Mouse (Mus musculus): ENCODE results near the gene Ptprk. TPM values are rescaled to one million over a fixed set of nuclear protein-coding genes. Genes with fewer than 3 reads are reported as not detected.

Ptprk gene
- polyA plus RNA-seq, 1 experiment, result 13.2 TPM

- no peak for DNase-seq (ENCODE audit: low spot score)
These were observed 334.4 kb downstream of the Ptprk start for GRCm38 (mm10) chr10:28408980-28409379.

- no peak for DNase-seq (ENCODE audit: low spot score)
These were observed 340.2 kb downstream of the Ptprk start for GRCm38 (mm10) chr10:28414823-28415222.

DNA sequence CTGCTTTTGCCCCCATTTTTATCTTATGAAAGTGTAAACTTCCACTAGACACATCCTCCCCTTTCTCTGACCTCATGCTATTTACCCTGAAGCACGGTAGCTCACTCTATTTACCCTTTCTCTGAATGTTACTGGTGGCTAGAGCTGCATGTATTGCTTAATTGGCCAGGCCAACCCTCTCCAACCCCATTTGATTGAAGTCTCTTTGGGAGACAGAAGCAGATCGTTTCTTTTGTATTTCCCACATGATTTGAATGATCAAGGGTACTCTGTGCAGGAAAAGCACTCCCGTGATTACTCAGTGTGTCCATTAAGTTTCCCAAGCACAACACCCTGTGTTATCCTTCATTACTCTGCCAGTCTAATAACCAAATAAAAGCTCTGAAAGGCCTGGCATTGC is 348.0 kb downstream of the Ptprk start:
- no peak for DNase-seq (ENCODE audit: low spot score)

DNA sequence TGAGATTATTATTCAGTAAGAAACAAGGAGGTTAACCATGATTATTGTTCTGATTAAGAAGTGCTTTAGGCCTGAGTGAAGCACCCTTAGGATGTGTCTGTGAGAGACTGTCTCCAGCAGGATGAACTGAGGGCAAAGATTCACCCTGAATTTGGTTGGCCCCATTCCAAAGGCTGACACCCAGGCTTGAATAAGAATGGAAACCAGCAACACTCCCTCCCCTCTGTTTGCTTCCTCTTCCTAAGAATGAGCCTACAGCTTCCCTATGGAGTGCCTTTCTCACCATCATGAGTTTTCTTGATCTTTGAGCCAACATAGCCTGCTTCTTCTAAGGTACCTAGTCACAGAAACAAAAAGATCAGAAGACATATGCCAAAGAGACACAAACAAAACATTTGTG is 350.8 kb downstream of the Ptprk start:
- no peak for DNase-seq (ENCODE audit: low spot score)

DNA sequence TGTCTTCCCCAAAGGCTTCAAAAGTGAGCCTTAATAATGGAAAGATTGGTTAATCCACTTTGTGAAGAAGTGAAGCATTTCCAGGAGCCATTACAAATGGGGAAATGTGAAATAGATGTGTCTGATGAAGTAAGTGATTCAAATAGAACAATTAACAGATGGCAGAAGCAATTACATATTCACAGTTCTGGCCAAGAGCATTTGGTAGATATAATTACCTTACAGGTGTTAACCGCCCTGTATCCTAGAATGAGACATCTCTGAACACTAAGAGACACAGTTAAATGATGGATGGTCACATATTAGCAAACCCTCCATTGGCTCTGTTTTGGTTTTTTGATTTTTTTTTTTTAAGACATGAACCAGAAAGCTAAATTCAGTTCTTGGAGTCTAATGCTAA is 361.5 kb downstream of the Ptprk start:
- no peak for DNase-seq (ENCODE audit: low spot score)

- DNase-seq (ENCODE audit: low spot score), result no peak
These were observed 375.2 kb downstream of the Ptprk start for GRCm38 (mm10) chr10:28449853-28450252.

DNA sequence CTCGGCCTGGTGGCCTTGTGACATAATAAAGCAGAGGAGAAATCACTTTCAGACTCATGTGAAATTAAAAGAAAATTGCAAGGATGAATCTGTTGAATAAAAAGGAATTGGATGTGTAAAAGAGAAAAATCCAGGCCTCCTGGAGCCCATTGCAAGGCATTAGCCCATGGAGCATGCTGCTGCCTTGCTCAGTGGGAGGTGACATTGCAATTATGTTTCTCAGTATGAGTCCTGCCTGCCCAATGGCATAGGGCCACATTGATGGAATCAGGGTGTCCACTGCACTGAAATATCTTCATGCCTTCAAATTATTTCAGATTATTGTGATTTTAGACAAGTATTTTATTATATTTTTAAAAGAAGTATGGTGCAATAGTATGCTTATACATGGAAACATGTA is 376.0 kb downstream of the Ptprk start:
- DNase-seq (ENCODE audit: low spot score), result no peak

DNA sequence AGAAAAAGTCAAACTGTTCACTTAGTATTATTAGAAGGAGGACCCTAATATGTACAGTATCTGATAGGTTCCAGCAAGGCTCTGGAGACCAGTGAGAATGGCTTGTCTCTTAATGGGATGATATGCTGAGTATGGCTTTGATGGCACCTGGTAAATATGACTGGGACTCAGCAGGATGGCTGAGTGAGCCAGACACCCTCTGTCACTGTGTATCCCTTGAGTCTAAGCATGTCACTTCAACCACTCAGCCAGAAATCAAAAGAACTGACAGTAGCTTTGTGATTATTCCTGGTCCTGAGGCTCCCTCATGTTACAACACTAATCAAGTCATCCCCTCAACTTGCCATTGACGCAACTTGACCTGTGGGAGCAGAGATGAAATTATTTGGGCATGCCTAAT is 383.4 kb downstream of the Ptprk start:
- DNase-seq (ENCODE audit: low spot score), result no peak

DNA sequence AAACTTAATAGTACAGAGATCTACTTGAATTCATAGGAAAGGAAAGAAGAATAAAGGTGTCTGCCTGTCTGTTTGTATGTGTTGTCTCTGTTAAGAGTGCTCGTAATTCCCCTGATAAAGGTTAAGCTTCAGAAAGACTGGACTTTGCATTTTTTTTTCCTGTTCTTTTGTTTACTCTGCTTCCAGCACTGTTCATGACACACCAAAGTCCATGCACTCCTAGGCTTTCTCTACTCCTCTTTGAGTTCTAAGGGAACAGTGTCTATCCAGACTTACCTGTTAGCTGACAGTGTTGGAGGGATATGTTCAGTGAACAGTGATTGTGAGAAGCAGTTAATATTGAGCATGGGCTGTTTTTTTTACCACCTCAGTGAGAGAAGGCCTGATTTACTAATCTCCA is 385.3 kb downstream of the Ptprk start:
- DNase-seq (ENCODE audit: low spot score), result no peak

GRCm38 (mm10) chr10:28463706-28464105 is 389.1 kb downstream of the Ptprk start:
- DNase-seq (ENCODE audit: low spot score), result no peak

- no peak for DNase-seq (ENCODE audit: low spot score)
These were observed 390.3 kb downstream of the Ptprk start for GRCm38 (mm10) chr10:28464766-28465548.

GRCm38 (mm10) chr10:28485574-28485973 is 411.0 kb downstream of the Ptprk start:
- DNase-seq (ENCODE audit: low spot score), result no peak

- DNase-seq (ENCODE audit: low spot score), result no peak
These were observed 416.4 kb downstream of the Ptprk start for GRCm38 (mm10) chr10:28491006-28491405.

GRCm38 (mm10) chr10:28492206-28492605 is 417.6 kb downstream of the Ptprk start:
- DNase-seq (ENCODE audit: low spot score), result no peak

GRCm38 (mm10) chr10:28492870-28493269 is 418.2 kb downstream of the Ptprk start:
- no peak for DNase-seq (ENCODE audit: low spot score)

GRCm38 (mm10) chr10:28493271-28493861 is 418.7 kb downstream of the Ptprk start:
- DNase-seq (ENCODE audit: low spot score), result no peak

GRCm38 (mm10) chr10:28497791-28498190 is 423.2 kb downstream of the Ptprk start:
- no peak for DNase-seq (ENCODE audit: low spot score)

GRCm38 (mm10) chr10:28498504-28498903 is 423.9 kb downstream of the Ptprk start:
- no peak for DNase-seq (ENCODE audit: low spot score)

- DNase-seq (ENCODE audit: low spot score), result no peak
These were observed 439.0 kb downstream of the Ptprk start for GRCm38 (mm10) chr10:28513601-28514000.

DNA sequence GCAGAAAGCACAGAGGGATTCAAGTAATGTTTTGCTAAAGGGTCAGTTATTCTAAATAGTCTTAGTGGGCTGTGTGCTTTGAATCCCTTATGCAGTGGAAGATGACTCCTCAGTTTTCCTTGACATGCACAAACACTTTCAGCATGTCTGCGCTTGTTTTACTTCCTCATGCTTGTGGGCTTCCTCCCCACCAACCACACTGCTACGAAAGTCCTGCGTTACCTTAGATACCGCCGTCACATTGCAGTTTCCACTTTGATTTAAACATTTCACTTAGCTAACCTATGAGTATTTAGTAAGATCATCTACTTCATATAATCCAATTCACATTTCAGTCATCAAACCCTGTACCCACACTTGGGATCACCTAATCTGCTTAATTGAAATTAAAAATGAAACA is 441.5 kb downstream of the Ptprk start:
- no peak for DNase-seq (ENCODE audit: low spot score)

- DNase-seq (ENCODE audit: low spot score), result no peak
These were observed 443.7 kb downstream of the Ptprk start for GRCm38 (mm10) chr10:28518297-28518696.

DNA sequence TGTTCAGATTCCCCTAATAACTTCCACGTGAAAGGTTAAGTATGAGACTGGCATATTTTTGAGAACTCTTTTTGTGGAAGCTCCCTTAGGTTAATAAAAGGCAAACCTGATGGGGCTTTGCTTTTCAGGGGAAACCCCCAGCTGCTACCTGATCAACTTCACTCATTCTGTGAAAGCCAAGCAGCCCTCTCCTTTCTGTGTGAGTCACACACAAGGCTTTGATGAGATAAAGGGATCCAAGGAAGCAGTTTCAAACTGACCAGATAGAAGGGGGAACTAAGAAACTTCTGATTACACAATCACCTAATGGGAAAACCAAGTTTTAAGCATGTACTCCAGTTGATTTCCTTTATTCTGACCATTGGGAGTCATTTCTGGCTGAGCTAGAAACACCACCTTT is 445.2 kb downstream of the Ptprk start:
- no peak for DNase-seq (ENCODE audit: low spot score)

DNA sequence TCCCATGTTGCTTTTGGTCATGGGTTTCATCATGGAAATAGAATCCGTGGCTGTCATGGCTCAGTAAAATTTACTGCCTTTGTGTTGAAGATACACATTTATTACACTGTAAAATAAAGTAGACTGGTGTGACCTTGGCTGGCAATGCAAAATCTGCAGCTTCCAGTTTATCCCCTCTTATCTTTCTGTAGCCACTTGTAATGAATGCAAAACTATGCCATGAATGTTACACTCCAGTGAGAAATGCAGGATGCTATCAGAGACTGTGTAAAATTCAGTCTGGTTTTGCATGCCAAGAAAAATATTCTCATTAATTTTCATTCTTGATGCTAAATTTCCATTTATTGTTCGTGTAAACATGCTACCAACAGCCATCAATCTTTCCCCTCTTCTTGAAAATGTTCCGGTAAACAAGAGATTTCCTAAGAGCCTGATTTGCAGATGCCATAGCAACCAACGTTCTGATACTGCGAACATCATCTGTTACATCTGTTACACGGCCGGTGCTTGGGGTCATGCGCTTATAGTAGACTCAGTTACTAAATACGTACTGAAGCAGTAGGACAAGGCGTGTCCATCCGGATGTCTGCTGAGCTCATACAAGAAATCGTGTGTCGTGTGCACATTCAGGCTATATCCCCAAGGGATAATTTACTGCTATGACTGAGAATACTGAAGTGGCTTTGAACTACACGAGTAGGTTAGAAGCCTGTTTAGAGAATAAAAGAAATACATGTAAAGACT is 449.5 kb downstream of the Ptprk start:
- no peak for DNase-seq (ENCODE audit: low spot score)

Measured in urinary bladder, adult 2 months (tissue).